In the genomic region with DNA sequence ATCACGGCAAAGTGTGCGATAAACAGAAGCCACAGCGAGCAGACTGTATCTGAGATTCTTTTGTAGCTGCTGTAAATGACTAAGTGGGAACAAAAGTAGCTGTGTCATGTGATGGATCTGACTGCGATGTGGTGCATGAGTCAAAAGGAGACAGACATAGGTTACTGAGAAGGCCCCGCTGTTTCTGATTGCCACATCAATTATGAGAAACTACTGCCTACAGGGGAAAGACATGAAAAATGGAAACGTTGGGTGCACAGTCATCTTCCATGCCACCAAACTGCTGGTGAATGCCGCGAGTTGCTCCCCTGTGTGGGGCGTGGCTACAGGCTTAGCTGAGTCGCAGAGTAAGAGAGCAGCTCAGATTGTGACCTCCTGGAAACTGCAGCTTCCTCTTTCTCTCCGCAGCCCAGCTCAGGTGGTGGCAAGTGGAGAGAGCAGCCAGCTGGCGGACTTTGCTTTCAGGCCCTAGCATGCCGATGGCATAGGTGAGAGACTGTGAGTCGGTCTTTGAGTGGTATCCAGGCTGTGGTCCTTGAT, we compare ENCODE assay signal across 8 mouse cellular contexts.
DNase-seq lines count a peak whose midpoint lies in the region; ATAC-seq and TF ChIP-seq lines count a peak whose summit lies in the region.

No protein-coding gene starts in this region.

- no peaks in the 10 kb centered on the region for H3K9me3 ChIP-seq in MEL (replicated peaks; ENCODE audit: insufficient read depth, low read length)
- no peaks in the 10 kb centered on the region for H3K9me3 ChIP-seq in heart, embryonic 12.5 days (replicated peaks)
- no peaks in the 10 kb centered on the region for H3K9me3 ChIP-seq in midbrain, postnatal 0 days (ENCODE audit: low read length)

- TF ChIP-seq CTCF in MEL (IDR thresholded peaks at IDR 0.05 in 2 of 3, conservative IDR thresholded peaks at IDR 0.05 in 1 of 3; ENCODE audit: control insufficient read depth in 1 of 3, insufficient read depth in 1 of 3, low read depth in 2 of 3, low read length in 3 of 3, poor library complexity in 1 of 3, severe bottlenecking in 1 of 3) = no peak
- no peak for TF ChIP-seq CTCF in midbrain, postnatal 0 days (IDR thresholded peaks at IDR 0.05)

- peak overlapping the region; percentile 64 for H3K4me2 ChIP-seq in heart, embryonic 12.5 days
- peak overlapping the region; percentile 37 for H3K4me2 ChIP-seq in midbrain, postnatal 0 days (ENCODE audit: low read depth, low read length, poor library complexity, severe bottlenecking)

- no peak overlapping the region for H3K9ac ChIP-seq in MEL (ENCODE audit: control insufficient read depth, low read depth, low read length, poor library complexity, severe bottlenecking)
- 0 out of 2 replicates have a peak overlapping the region, but pooled peaks have one; percentile 4 for H3K9ac ChIP-seq in heart, embryonic 12.5 days
- H3K9ac ChIP-seq in midbrain, postnatal 0 days (replicated peaks; ENCODE audit: low read length, poor library complexity, severe bottlenecking) = no peak overlapping the region

- TF ChIP-seq RAD21 in MEL (IDR thresholded peaks at IDR 0.05; ENCODE audit: low read depth, low read length) = no peak

- no peak for TF ChIP-seq POLR2A in MEL (IDR thresholded peaks at IDR 0.05; ENCODE audit: control insufficient read depth in 1 of 2, insufficient read depth in 1 of 2, low read depth in 1 of 2, low read length in 2 of 2, poor library complexity in 1 of 2)

- no peaks in the 10 kb centered on the region for H3K4me1 ChIP-seq in MEL (ENCODE audit: control insufficient read depth in 1 of 2, insufficient read depth in 2 of 2, low read length in 2 of 2)
- peaks cover 8% of the 10 kb centered on the region for H3K4me1 ChIP-seq in heart, embryonic 12.5 days (replicated peaks)
- H3K4me1 ChIP-seq in midbrain, postnatal 0 days (ENCODE audit: insufficient read depth, low read length) = peaks cover 10% of the 10 kb centered on the region; the same call in 1 of the 2 replicates

- DNase-seq in A20 (ENCODE audit: low read depth, low spot score) = peak; percentile 91
- DNase-seq in MEL (ENCODE audit: low read depth, low spot score) = peak; percentile 65
- DNase-seq in cerebellum, adult 9-11 months = peak; percentile 75
- DNase-seq in kidney, postnatal 14 days = peak; percentile 7
- DNase-seq in midbrain, postnatal 0 days (ENCODE audit: low spot score) = peak; percentile 53
- DNase-seq in thymus, postnatal 4 days = peak; percentile 74
- no peak for DNase-seq in ovary, postnatal 14 days (ENCODE audit: low spot score)

- peaks cover 4 to 13% of the 10 kb centered on the region in 2 experiments for H3K27me3 ChIP-seq in MEL (ENCODE audit: control insufficient read depth in 1 of 2, insufficient read depth in 2 of 2, low read length in 2 of 2)
- no peaks in the 10 kb centered on the region for H3K27me3 ChIP-seq in heart, embryonic 12.5 days (replicated peaks)
- no peaks in the 10 kb centered on the region for H3K27me3 ChIP-seq in midbrain, postnatal 0 days (ENCODE audit: insufficient read depth, low read length)

- no peaks in the 10 kb centered on the region for H3K36me3 ChIP-seq in MEL (ENCODE audit: control insufficient read depth in 1 of 2, insufficient read depth in 2 of 2, low read length in 2 of 2)
- no peaks in the 10 kb centered on the region for H3K36me3 ChIP-seq in heart, embryonic 12.5 days
- no peaks in the 10 kb centered on the region for H3K36me3 ChIP-seq in midbrain, postnatal 0 days (ENCODE audit: insufficient read depth, low read length)

- 8% methylated on average over 14 of the region's 14 CpGs for WGBS in heart, embryonic 12.5 days
- 12% methylated on average over 14 of the region's 14 CpGs for WGBS in midbrain, postnatal 0 days

- H3K27ac ChIP-seq in MEL (ENCODE audit: control insufficient read depth, low read depth, low read length) = no peak overlapping the region
- H3K27ac ChIP-seq in heart, embryonic 12.5 days (ENCODE audit: poor library complexity, severe bottlenecking) = peak overlapping the region; percentile 15; the same call in 1 of the 2 replicates
- H3K27ac ChIP-seq in midbrain, postnatal 0 days (ENCODE audit: low read depth, low read length) = peak overlapping the region; percentile 32; the same call in 1 of the 2 replicates

- ATAC-seq in heart, embryonic 12.5 days (ENCODE audit: insufficient number of reproducible peaks, low FRiP score) = 0 out of 2 replicates have a peak, but pooled peaks have one; percentile 64
- ATAC-seq in midbrain, postnatal 0 days (ENCODE audit: low FRiP score) = peak; percentile 52; the same call in 1 of the 2 replicates

- H3K4me3 ChIP-seq in MEL (ENCODE audit: control insufficient read depth in 1 of 2, insufficient read depth in 1 of 2, low read depth in 2 of 2, low read length in 2 of 2) = no peak overlapping the region
- peak overlapping the region; percentile 28 for H3K4me3 ChIP-seq in heart, embryonic 12.5 days
- H3K4me3 ChIP-seq in midbrain, postnatal 0 days (ENCODE audit: low read depth, low read length) = no peak overlapping the region

- no peak for TF ChIP-seq EP300 in MEL (IDR thresholded peaks at IDR 0.05; ENCODE audit: low read depth in 1 of 2, low read length in 2 of 2)

- no peaks in the 10 kb centered on the region for H3K79me2 ChIP-seq in MEL (ENCODE audit: control insufficient read depth, insufficient read depth, low read length, poor library complexity)

TF ChIP-seq in MEL, 35 proteins besides CTCF, POLR2A, EP300 and RAD21:
- TF ChIP-seq TBP (IDR thresholded peaks at IDR 0.05; ENCODE audit: low read depth, low read length) (0 out of 2 replicates have a peak, but pooled peaks have one; percentile 28), CHD2 (IDR thresholded peaks at IDR 0.05; ENCODE audit: low read length) (no peak), ETS1 (IDR thresholded peaks at IDR 0.05; ENCODE audit: low read depth, low read length) (no peak), TCF12 (IDR thresholded peaks at IDR 0.05; ENCODE audit: low read depth, low read length) (no peak), USF1 (IDR thresholded peaks at IDR 0.05; ENCODE audit: low read depth, low read length) (0 out of 2 replicates have a peak, but pooled peaks have one; percentile 28), NELFE (IDR thresholded peaks at IDR 0.05; ENCODE audit: low read depth, low read length) (no peak)
